Mouse (Mus musculus) limb, embryonic 13.5 days (tissue): Measurements from ENCODE around the gene Gm43302. TPM values are rescaled to one million over a fixed set of nuclear protein-coding genes. Genes with fewer than 3 reads are reported as not detected.
"Not testable (repeated sequence)": the region's sequence is repeated elsewhere in the genome, so short reads cannot be mapped to it uniquely, and the experiment has no call there.

Experiments
- ATAC-seq: fragments of 200-750 bp; cut with Nextera tagmentation; 2 replicates; pipeline ENCODE4 v1.8.0; 2017; ENCODE audit warnings: low read depth, moderate number of reproducible peaks, moderate TSS enrichment; ENCODE audit not compliant: low FRiP score
- H3K27ac ChIP-seq: fragments of 300-500 bp; sonication (generic); 2 replicates; pipeline ENCODE4 v1.5.1; 2015; ENCODE audit warnings: inconsistent platforms, mild to moderate bottlenecking, moderate library complexity
- H3K27me3 ChIP-seq: fragments of 300-500 bp; sonication (generic); 2 replicates; pipeline ENCODE4 v1.6.1; 2015; ENCODE audit warnings: mild to moderate bottlenecking, inconsistent platforms
- H3K36me3 ChIP-seq: fragments of 300-500 bp; sonication (generic); 2 replicates; pipeline ENCODE4 v1.6.1; 2015; ENCODE audit warnings: inconsistent platforms, mild to moderate bottlenecking, moderate library complexity
- H3K4me1 ChIP-seq: fragments of 300-500 bp; sonication (generic); 2 replicates; pipeline ENCODE4 v1.6.1; 2015; ENCODE audit warnings: inconsistent platforms
- H3K4me2 ChIP-seq: fragments of 300-500 bp; sonication (generic); replicated peaks from 2 replicates; pipeline ENCODE4 v1.6.1; 2015; ENCODE audit warnings: inconsistent platforms, mild to moderate bottlenecking, moderate library complexity
- H3K4me3 ChIP-seq: fragments of 300-500 bp; sonication (generic); 2 replicates; pipeline ENCODE4 v1.5.1; 2015; ENCODE audit warnings: moderate library complexity, mild to moderate bottlenecking, inconsistent platforms
- H3K9ac ChIP-seq: fragments of 300-500 bp; sonication (generic); 2 replicates; pipeline ENCODE4 v1.6.1; 2015; ENCODE audit warnings: mild to moderate bottlenecking, inconsistent platforms
- H3K9me3 ChIP-seq: fragments of 300-500 bp; sonication (generic); 2 replicates; pipeline ENCODE4 v1.6.1; 2016; ENCODE audit warnings: inconsistent platforms
- WGBS: fragments of 180-500 bp; shearing (Covaris S2); methylation state at CpG from one replicate; pipeline ENCODE4 v1.1.7; 2015; 5-methylcytosine and 5-hydroxymethylcytosine counted together
- polyA plus RNA-seq: library from polyadenylated mRNA; unstranded; fragments of >200 nt; fragmentation: Nextera tagmentation; extraction: Ambion mirVana; gene quantifications from 2 replicates; pipeline ENCODE4 v1.2.1, GENCODE M21; 2015

The Gm43302 gene
- polyA plus RNA-seq, 1 experiment from 2014 or later = not detected

DNA sequence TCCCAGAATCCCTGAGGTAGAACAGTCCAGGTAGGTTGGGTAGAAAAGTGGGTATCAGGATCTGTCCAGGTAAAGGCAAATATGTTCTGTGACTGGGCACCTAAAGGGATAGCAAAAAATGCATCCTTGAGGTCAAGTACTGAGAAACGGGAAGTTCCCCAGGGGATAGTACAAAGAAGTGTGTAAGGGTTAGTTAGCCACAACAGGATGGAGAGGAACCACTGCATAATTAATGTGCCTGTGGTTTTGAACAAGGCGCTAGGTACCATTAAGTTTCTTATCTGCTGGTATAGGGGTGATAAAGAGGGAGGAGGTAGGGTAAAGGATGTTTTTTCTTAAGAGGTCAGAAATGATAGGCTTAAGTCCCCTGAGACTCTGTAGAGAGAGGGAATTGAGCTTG, 101.0 kb downstream of the Gm43302 start:
- 76% methylated on average over 2 of the region's 2 CpGs for WGBS
- H3K9ac ChIP-seq, H3K4me3 ChIP-seq, H3K4me1 ChIP-seq, H3K9me3 ChIP-seq, ATAC-seq, H3K27ac ChIP-seq, H3K27me3 ChIP-seq, H3K36me3 ChIP-seq, H3K4me2 ChIP-seq: not testable (repeated sequence)

- no peaks in the 10 kb centered on the region for H3K27me3 ChIP-seq
- H3K27ac ChIP-seq = no peak overlapping the region
- no peaks in the 10 kb centered on the region for H3K9me3 ChIP-seq
- no peaks in the 10 kb centered on the region for H3K36me3 ChIP-seq
- H3K4me1 ChIP-seq = no peaks in the 10 kb centered on the region
- no peak for ATAC-seq
- H3K4me3 ChIP-seq = no peak overlapping the region
- H3K9ac ChIP-seq = no peak overlapping the region
- H3K4me2 ChIP-seq = no peak overlapping the region
Observed at GRCm38 (mm10) chr5:105181446-105181845, 112.0 kb downstream of the Gm43302 start.

Other genes starting within 250 kb of the Gm43302 start
- 2.0 and 2.2 TPM in 2 replicates for gene Gbp9, start 154.2 kb downstream of the Gm43302 start, polyA plus RNA-seq
- 0.28 and 0.48 TPM in 2 replicates for gene Gbp8, start 154.2 kb downstream of the Gm43302 start, polyA plus RNA-seq
- 0.59 and 0.79 TPM in 2 replicates for gene Gbp4, start 154.1 kb downstream of the Gm43302 start, polyA plus RNA-seq
- not detected in 2 replicates for gene Gbp10, start 54.2 kb downstream of the Gm43302 start, polyA plus RNA-seq
- gene Gbp6, start within 50 bp of the Gm43302 start, polyA plus RNA-seq = 1.2 and 1.4 TPM in 2 replicates
- gene Lrrc8b, start 122.1 kb upstream of the Gm43302 start, polyA plus RNA-seq = 3.1 and 3.2 TPM in 2 replicates
- 15.6 and 18.4 TPM in 2 replicates for gene Lrrc8c, start 225.7 kb upstream of the Gm43302 start, polyA plus RNA-seq